Mouse (Mus musculus): ENCODE measurements around the gene Pcsk6. TPM values are rescaled to one million over a fixed set of nuclear protein-coding genes. Genes with fewer than 3 reads are reported as not detected.

The Pcsk6 gene
- polyA plus RNA-seq, 1 experiment: 0.04 TPM

- peaks cover 12% of the 10 kb centered on the region for H3K36me3 ChIP-seq (ENCODE audit: control insufficient read depth, insufficient read depth)
- H3K4me2 ChIP-seq (ENCODE audit: low read depth): peak within 1 kb of the TSS; percentile 99
- peak within 1 kb of the TSS; percentile 91 for H3K4me3 ChIP-seq
- no peak within 1 kb of the TSS for H3ac ChIP-seq (ENCODE audit: control insufficient read depth, insufficient read length)
- TF ChIP-seq MAX (IDR thresholded peaks at IDR 0.05; ENCODE audit: low read depth) (no peak), REST (IDR thresholded peaks at IDR 0.05; ENCODE audit: insufficient read depth, insufficient read length) (no peak)
- H3K27me3 ChIP-seq (ENCODE audit: control insufficient read depth, insufficient read depth, insufficient read length): no peaks in the 10 kb centered on the region
- peaks cover 26% of the 10 kb centered on the region for H3K79me2 ChIP-seq (ENCODE audit: control insufficient read depth, insufficient read depth)
Observed at GRCm38 (mm10) chr7:66058703-66059102, 197.2 kb downstream of the Pcsk6 start, which contains the start of gene Snrpa1. Snrpa1 (plus strand) TSS chr7:66059003.

GRCm38 (mm10) chr7:66060066-66060956, 198.8 kb downstream of the Pcsk6 start:
- peak overlapping the region; percentile 23 for H3ac ChIP-seq (ENCODE audit: control insufficient read depth, insufficient read length)

DNA sequence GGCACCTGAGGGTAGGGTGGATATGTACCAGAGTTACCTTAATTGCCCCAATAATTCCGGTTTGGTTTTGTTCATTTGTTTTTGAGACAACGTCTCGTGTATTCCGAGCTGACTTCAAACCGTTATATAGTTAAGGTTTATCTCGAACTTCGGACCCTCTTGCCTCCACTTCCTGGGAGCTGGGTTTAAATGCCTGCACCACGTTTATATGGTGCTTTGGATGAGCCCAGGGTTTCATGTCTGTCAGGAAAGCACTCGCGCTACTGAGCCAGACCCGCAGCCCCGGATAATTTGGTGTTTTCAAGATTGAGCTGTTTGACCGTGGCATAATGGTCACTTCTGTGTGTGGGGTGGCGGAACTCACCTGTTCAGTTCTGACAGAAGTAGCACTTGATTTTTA, 199.5 kb downstream of the Pcsk6 start:
- Histone ChIP-seq H3K27me3 (ENCODE audit: control insufficient read depth, insufficient read depth, insufficient read length) (no peaks in the 10 kb centered on the region), H3K4me2 (ENCODE audit: low read depth) (peak overlapping the region; percentile 81), H3ac (ENCODE audit: control insufficient read depth, insufficient read length) (peak overlapping the region; percentile 23), H3K79me2 (ENCODE audit: control insufficient read depth, insufficient read depth) (peaks cover 26% of the 10 kb centered on the region), H3K4me3 (peak overlapping the region; percentile 91), H3K36me3 (ENCODE audit: control insufficient read depth, insufficient read depth) (peaks cover 27% of the 10 kb centered on the region)
- TF ChIP-seq E2F4 (IDR thresholded peaks at IDR 0.05; ENCODE audit: insufficient read depth) (no peak), CEBPB (IDR thresholded peaks at IDR 0.05; ENCODE audit: insufficient read depth, poor library complexity, severe bottlenecking) (no peak), REST (IDR thresholded peaks at IDR 0.05; ENCODE audit: insufficient read depth, insufficient read length) (no peak), USF1 (IDR thresholded peaks at IDR 0.05; ENCODE audit: low read depth) (no peak), TCF3 (IDR thresholded peaks at IDR 0.05; ENCODE audit: insufficient read length, low read depth) (no peak), TCF12 (IDR thresholded peaks at IDR 0.05; ENCODE audit: insufficient read depth, poor library complexity, severe bottlenecking) (no peak), MYOG (IDR thresholded peaks at IDR 0.05; ENCODE audit: control insufficient read depth in 1 of 3, insufficient read depth in 1 of 3, insufficient read length in 2 of 3, low read depth in 2 of 3) (no peak), MAX (IDR thresholded peaks at IDR 0.05; ENCODE audit: low read depth) (no peak), MYOD1 (IDR thresholded peaks at IDR 0.05; ENCODE audit: control insufficient read depth in 1 of 3, insufficient read length in 2 of 3, low read depth in 2 of 3) (no peak), POLR2A (IDR thresholded peaks at IDR 0.05; ENCODE audit: insufficient read length, low read depth) (no peak)

More at GRCm38 (mm10) chr7:66060066-66060956, 198.8 kb downstream of the Pcsk6 start:
- peaks cover 26% of the 10 kb centered on the region for H3K36me3 ChIP-seq (ENCODE audit: control insufficient read depth, insufficient read depth)
- peaks cover 26% of the 10 kb centered on the region for H3K79me2 ChIP-seq (ENCODE audit: control insufficient read depth, insufficient read depth)
- peak overlapping the region; percentile 91 for H3K4me3 ChIP-seq
- H3K27me3 ChIP-seq (ENCODE audit: control insufficient read depth, insufficient read depth, insufficient read length): no peaks in the 10 kb centered on the region
- peak overlapping the region; percentile 99 for H3K4me2 ChIP-seq (ENCODE audit: low read depth)
- no peak for TF ChIP-seq MAX (IDR thresholded peaks at IDR 0.05; ENCODE audit: low read depth)
- TF ChIP-seq CEBPB (IDR thresholded peaks at IDR 0.05; ENCODE audit: insufficient read depth, poor library complexity, severe bottlenecking): no peak
- TF ChIP-seq MYOD1 (IDR thresholded peaks at IDR 0.05; ENCODE audit: control insufficient read depth in 1 of 3, insufficient read length in 2 of 3, low read depth in 2 of 3): no peak
- TF ChIP-seq POLR2A (IDR thresholded peaks at IDR 0.05; ENCODE audit: insufficient read length, low read depth): peak; percentile 99
- peak; percentile 96 for TF ChIP-seq POLR2AphosphoS2 (IDR thresholded peaks at IDR 0.05; ENCODE audit: insufficient read length, low read depth)
- TF ChIP-seq USF1 (IDR thresholded peaks at IDR 0.05; ENCODE audit: low read depth): no peak
- no peak for TF ChIP-seq TCF12 (IDR thresholded peaks at IDR 0.05; ENCODE audit: insufficient read depth, poor library complexity, severe bottlenecking)
- TF ChIP-seq SRF (IDR thresholded peaks at IDR 0.05; ENCODE audit: control insufficient read depth, insufficient read length, low read depth): peak; percentile 81
- no peak for TF ChIP-seq E2F4 (IDR thresholded peaks at IDR 0.05; ENCODE audit: insufficient read depth)
- TF ChIP-seq TCF3 (IDR thresholded peaks at IDR 0.05; ENCODE audit: insufficient read length, low read depth): no peak
- TF ChIP-seq MYOG (IDR thresholded peaks at IDR 0.05; ENCODE audit: control insufficient read depth in 1 of 3, insufficient read depth in 1 of 3, insufficient read length in 2 of 3, low read depth in 2 of 3): peak in 2 of 3 experiments; percentile 6 to 33

DNA sequence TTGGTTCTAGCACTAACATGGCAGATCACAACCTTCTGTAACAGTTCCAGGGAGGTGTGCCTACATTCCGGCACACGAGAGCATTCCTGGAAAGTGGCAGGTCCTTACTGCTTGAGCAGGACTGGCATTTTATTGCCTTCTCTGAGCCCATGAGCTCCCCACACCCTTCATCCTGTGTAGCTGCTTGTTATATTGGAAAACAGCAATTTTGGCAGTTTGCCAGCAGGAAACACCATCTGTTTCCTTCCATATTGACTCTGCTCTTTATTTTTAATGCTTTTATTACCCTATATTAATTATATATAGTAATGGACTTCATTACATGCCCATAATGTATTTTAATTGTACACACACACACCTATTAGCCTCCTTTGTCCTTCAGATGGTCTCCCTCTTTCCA, 214.9 kb downstream of the Pcsk6 start:
- H3K79me2 ChIP-seq (ENCODE audit: control insufficient read depth, insufficient read depth): peaks cover 11% of the 10 kb centered on the region
- no peak overlapping the region for H3ac ChIP-seq (ENCODE audit: control insufficient read depth, insufficient read length)
- H3K4me2 ChIP-seq (ENCODE audit: low read depth): no peak overlapping the region
- H3K4me3 ChIP-seq: no peak overlapping the region
- TF ChIP-seq TCF3 (IDR thresholded peaks at IDR 0.05; ENCODE audit: insufficient read length, low read depth): no peak
- TF ChIP-seq MAX (IDR thresholded peaks at IDR 0.05; ENCODE audit: low read depth): no peak
- no peak for TF ChIP-seq CEBPB (IDR thresholded peaks at IDR 0.05; ENCODE audit: insufficient read depth, poor library complexity, severe bottlenecking)
- no peak for TF ChIP-seq SRF (IDR thresholded peaks at IDR 0.05; ENCODE audit: control insufficient read depth, insufficient read length, low read depth)
- no peak for TF ChIP-seq E2F4 (IDR thresholded peaks at IDR 0.05; ENCODE audit: insufficient read depth)
- TF ChIP-seq MYOG (IDR thresholded peaks at IDR 0.05; ENCODE audit: control insufficient read depth in 1 of 3, insufficient read depth in 1 of 3, insufficient read length in 2 of 3, low read depth in 2 of 3): no peak
- TF ChIP-seq USF1 (IDR thresholded peaks at IDR 0.05; ENCODE audit: low read depth): no peak
- no peak for TF ChIP-seq TCF12 (IDR thresholded peaks at IDR 0.05; ENCODE audit: insufficient read depth, poor library complexity, severe bottlenecking)
- H3K27me3 ChIP-seq (ENCODE audit: control insufficient read depth, insufficient read depth, insufficient read length): no peaks in the 10 kb centered on the region
- peaks cover 44% of the 10 kb centered on the region for H3K36me3 ChIP-seq (ENCODE audit: control insufficient read depth, insufficient read depth)

Measured in myocyte (in vitro differentiated cells).